Mouse (Mus musculus) retina, adult 2 months (tissue): Measurements from ENCODE around the gene Cyp2f2.

Experiments
- DNase-seq: peaks from one replicate; pipeline ENCODE4 v3.0.0-alpha.2; 2012; ENCODE audit warnings: low read depth, low spot score

Cyp2f2 gene

GRCm38 (mm10) chr7:27178324-27179216 lies 58.9 kb downstream of the Cyp2f2 start, which contains the start of gene Rab4b:
Rab4b (minus strand) TSS chr7:27178896.
- peak; percentile 99 for DNase-seq

DNA sequence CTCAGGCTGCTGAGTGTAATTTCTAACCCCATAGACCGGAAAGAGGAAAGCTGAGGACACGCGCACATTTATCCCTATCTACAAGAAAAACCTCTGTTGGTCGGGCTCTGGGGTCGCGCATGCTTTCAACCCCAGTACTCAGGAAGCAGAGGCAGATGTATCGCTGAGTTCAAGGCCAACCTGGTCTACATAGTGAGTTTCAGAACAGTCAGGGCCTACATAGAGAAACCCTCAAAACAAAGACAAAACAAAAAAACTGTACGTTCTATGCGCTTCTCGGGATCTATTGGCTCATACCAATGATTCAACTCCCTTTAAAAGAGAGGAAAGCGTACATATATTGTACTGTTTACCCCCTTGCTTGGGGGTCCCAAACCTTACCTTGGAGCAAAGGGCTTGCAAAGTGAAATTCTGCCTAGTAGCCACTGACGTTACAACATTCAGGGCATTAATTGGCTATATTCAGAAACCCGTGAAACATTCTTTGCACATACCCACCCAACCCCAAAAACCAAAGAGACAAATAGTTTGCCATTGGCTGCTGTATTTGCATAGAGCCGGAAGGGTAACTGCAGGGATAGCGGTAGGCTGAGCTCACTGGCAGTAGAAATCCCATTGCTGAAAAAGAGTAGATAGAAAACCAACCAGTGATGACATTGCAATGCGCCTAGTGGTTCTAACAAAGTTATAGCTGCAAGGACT lies 59.7 kb downstream of the Cyp2f2 start:
- no peak for DNase-seq

GRCm38 (mm10) chr7:27180036-27180435 lies 60.3 kb downstream of the Cyp2f2 start:
- no peak for DNase-seq

DNA sequence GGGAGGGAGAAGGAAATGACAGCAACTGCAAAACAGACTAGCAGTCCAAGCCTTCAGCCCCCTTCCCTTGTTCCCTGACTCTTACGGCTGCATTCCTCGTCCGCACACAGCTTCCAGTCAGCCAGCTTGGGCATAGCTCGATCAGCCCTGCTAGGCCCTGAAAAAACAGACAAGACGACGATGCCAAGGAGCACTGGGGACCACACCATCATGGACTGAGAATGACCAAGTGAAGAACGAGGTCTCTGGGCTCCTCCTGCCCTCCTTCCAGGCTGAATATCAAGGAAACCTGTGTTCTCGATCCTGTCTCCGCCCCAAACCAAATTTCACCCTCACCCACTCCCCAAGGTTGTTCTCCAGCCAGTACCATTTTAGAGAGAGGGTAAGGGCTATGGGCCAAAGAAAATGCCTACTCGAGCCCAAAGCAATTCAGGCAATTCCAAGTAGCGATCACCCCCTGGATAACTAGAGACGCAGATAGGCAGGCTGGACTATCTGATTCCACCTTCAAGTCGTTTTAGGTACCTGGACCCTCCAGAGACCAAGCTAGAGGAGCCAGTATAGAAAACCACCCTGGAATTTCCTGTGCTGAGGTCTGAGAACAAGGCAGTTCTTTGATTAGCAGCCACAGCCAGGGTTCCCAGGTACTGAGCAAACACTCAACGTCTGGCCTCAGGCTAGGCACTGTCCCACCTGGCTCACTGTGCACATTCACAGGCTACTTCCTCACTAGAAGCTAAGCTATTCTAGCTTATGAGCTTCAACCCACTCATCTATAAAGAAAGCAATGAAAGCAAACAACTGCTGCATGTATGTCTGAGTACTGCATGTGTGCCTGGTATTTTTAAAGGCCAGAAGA lies 61.4 kb downstream of the Cyp2f2 start, which contains the start of the genes Gm21983 and Mia:
Gene Gm21983, minus strand, starts transcription at position 250 of the 859 bp plus-strand sequence.
Gene Mia, minus strand, starts transcription at position 321 of the 859 bp plus-strand sequence.
- DNase-seq = no peak

GRCm38 (mm10) chr7:27182498-27182897 lies 62.8 kb downstream of the Cyp2f2 start:
- no peak for DNase-seq
